Mouse (Mus musculus): ENCODE measurements around the gene Chrd. TPM values are rescaled to one million over a fixed set of nuclear protein-coding genes. Genes with fewer than 3 reads are reported as not detected.

The Chrd gene
- polyA plus RNA-seq, 1 experiment from 2014 or later: 9.1 TPM

DNA sequence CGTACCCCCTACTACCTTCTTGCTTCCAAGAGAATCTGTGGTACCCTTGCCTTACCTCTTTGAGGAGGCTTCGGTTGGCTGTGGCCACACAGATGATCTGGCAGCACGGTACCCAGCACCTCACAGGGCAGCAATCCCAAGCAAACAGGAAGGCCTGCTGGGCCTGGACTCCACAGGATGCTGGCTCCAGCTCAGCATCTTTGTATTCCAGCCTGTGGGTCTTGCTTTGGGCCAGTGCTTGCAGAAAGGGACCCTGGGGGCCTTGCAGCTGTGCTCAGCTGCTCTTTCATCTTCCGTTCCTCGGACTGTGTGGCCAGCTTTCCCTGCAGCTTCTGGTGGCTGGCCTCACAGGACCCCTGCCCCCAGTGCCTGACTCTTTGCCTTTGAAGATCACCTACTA lies 32.9 kb upstream of the Chrd start:
- no peak for DNase-seq (ENCODE audit: low spot score)
- no peak overlapping the region for H3K9ac ChIP-seq (ENCODE audit: low read depth, low read length)

DNA sequence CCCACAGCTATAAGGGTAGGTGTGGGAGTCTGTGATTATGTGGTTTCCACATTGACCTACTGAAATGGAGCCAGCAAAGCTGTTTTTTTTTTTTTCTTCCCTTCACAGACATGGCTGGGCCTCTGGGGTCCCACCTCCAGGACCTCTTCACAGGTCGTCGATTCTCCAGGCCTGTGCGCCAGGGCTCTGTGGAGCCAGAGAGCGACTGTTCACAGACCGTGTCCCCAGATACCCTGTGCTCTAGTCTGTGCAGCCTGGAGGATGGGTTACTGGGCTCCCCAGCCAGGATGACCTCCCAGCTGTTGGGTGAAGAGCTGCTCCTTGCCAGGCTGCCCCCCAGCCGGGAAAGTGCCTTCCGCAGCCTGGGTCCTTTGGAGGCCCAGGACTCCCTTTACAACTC lies 31.6 kb upstream of the Chrd start:
- WGBS: 44% methylated on average over 7 of the region's 7 CpGs
- Histone ChIP-seq H3K27me3 (replicated peaks; ENCODE audit: control insufficient read depth, insufficient read depth, low read length) (no peaks in the 10 kb centered on the region), H3K4me1 (ENCODE audit: control insufficient read depth, insufficient read depth, low read length) (peaks cover 17% of the 10 kb centered on the region), H3K9ac (ENCODE audit: low read depth, low read length) (peak overlapping the region; percentile 52; the same call in 1 of the 2 replicates), H3K4me2 (ENCODE audit: low read depth, low read length) (peak overlapping the region; percentile 28; the same call in 1 of the 2 replicates), H3K36me3 (ENCODE audit: control insufficient read depth, insufficient read depth, low read length) (peaks cover 41% of the 10 kb centered on the region), H3K4me3 (ENCODE audit: low read depth, low read length) (no peak overlapping the region), H3K27ac (replicated peaks; ENCODE audit: low read depth, low read length) (peak overlapping the region; percentile 72), H3K9me3 (ENCODE audit: control insufficient read depth, low read length) (no peaks in the 10 kb centered on the region)
- DNase-seq (ENCODE audit: low spot score): no peak
- ATAC-seq (ENCODE audit: low read depth): no peak

More for the DNA sequence above, 32.9 kb upstream of the Chrd start:
- no peak for ATAC-seq (ENCODE audit: low read depth)
- Histone ChIP-seq H3K4me2 (ENCODE audit: low read depth, low read length) (no peak overlapping the region), H3K9me3 (ENCODE audit: control insufficient read depth, low read length) (no peaks in the 10 kb centered on the region), H3K27me3 (replicated peaks; ENCODE audit: control insufficient read depth, insufficient read depth, low read length) (no peaks in the 10 kb centered on the region), H3K36me3 (ENCODE audit: control insufficient read depth, insufficient read depth, low read length) (peaks cover 28% of the 10 kb centered on the region), H3K4me3 (ENCODE audit: low read depth, low read length) (no peak overlapping the region), H3K27ac (replicated peaks; ENCODE audit: low read depth, low read length) (no peak overlapping the region), H3K4me1 (ENCODE audit: control insufficient read depth, insufficient read depth, low read length) (peaks cover 25% of the 10 kb centered on the region)
- 38% methylated on average over 5 of the region's 5 CpGs for WGBS

DNA sequence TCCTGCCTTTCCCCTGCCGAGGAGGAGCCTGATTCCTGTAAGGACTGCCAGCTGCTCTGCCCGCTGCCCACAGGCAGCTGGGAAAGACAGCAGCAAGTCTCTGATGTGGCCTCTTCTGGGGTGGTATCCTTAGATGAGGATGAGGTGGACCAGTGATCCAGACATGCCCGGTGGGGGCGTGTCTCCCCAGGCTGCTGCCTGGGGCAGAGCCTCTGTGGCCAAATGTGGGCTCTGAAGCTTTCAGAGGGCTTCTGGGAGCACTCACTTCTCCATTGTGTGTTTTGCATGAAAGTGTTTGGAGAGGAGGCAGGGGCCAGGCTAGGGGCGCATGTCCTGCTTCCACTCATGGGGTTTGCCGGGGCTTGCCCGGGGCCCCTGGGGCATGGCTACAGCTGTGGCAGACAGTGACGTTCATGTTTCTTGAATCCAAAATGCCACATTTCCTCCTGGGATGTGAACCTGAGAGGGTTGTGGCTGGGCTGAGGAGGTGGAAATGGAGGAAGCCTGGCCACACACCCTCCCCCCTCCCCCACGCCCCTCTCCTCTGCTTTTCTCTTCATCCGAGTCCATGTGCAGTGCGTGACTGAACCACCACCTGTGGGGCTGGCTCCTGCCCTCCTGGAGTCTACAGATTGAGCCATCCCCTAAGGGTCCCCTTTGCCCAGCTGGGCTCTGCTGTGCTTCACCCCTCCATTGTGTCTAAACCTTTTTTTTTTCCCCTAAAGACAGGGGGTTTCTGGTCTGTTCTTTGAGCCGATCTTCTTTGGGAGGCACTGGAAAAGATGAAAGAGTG lies 31.0 kb upstream of the Chrd start:
- Histone ChIP-seq H3K4me1 (ENCODE audit: control insufficient read depth, insufficient read depth, low read length) (peaks cover 15% of the 10 kb centered on the region), H3K36me3 (ENCODE audit: control insufficient read depth, insufficient read depth, low read length) (peaks cover 47% of the 10 kb centered on the region), H3K4me2 (ENCODE audit: low read depth, low read length) (peak overlapping the region; percentile 28), H3K27me3 (replicated peaks; ENCODE audit: control insufficient read depth, insufficient read depth, low read length) (no peaks in the 10 kb centered on the region), H3K27ac (replicated peaks; ENCODE audit: low read depth, low read length) (peak overlapping the region; percentile 72), H3K4me3 (ENCODE audit: low read depth, low read length) (no peak overlapping the region), H3K9me3 (ENCODE audit: control insufficient read depth, low read length) (no peaks in the 10 kb centered on the region), H3K9ac (ENCODE audit: low read depth, low read length) (peak overlapping the region; percentile 52)
- 9% methylated on average over 11 of the region's 12 CpGs for WGBS
- ATAC-seq (ENCODE audit: low read depth) (peak; percentile 26), DNase-seq (ENCODE audit: low spot score) (peak; percentile 61)

DNA sequence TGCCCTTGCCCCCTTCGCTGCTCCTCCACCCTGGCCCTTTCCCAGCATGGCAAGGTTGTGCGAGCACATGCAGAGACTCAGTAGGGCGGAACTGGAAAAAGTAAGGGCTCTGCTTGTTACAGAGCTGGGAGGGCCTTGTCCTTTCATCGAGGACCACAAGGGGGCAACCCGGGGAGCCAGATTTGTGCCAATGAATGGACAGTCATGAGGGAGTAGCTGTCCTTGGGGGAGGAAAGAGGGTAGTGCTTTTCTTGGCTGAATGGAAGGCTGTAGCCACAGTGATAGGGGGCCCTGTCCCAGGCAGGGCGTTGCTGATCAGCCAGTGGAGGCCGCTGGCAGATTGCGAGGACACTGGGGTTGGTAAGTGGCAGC lies 30.4 kb upstream of the Chrd start:
- peak overlapping the region; percentile 52 for H3K9ac ChIP-seq (ENCODE audit: low read depth, low read length)
- peak overlapping the region; percentile 72 for H3K27ac ChIP-seq (replicated peaks; ENCODE audit: low read depth, low read length)
- DNase-seq (ENCODE audit: low spot score): peak; percentile 77
- no peaks in the 10 kb centered on the region for H3K9me3 ChIP-seq (ENCODE audit: control insufficient read depth, low read length)
- no peak overlapping the region for H3K4me3 ChIP-seq (ENCODE audit: low read depth, low read length)
- WGBS: 6% methylated on average over 8 of the region's 8 CpGs
- peak overlapping the region; percentile 28 for H3K4me2 ChIP-seq (ENCODE audit: low read depth, low read length)
- no peaks in the 10 kb centered on the region for H3K27me3 ChIP-seq (replicated peaks; ENCODE audit: control insufficient read depth, insufficient read depth, low read length)
- peaks cover 51% of the 10 kb centered on the region for H3K36me3 ChIP-seq (ENCODE audit: control insufficient read depth, insufficient read depth, low read length)
- H3K4me1 ChIP-seq (ENCODE audit: control insufficient read depth, insufficient read depth, low read length): peaks cover 15% of the 10 kb centered on the region
- ATAC-seq (ENCODE audit: low read depth): peak; percentile 66

DNA sequence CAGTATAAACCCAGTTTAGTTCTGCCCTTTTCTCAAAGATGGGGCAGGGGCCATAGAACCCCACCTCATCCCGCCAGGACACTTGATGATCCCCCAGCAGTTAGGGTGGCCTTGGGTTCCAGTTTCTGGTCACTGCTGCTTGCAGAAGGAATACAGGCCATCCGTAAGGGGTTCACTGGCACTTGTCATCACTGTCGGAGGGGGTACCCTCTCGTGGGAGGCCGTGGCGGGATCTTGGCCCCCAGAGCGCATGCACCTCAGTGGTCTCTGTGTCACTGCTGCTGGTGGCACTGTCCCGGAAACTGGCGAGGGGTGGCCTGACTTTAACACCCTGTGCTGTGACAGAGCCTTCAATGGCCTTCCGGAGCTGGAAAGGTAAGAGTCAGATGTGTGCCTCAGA lies 29.9 kb upstream of the Chrd start:
- Histone ChIP-seq H3K4me1 (ENCODE audit: control insufficient read depth, insufficient read depth, low read length) (peaks cover 15% of the 10 kb centered on the region), H3K9me3 (ENCODE audit: control insufficient read depth, low read length) (no peaks in the 10 kb centered on the region), H3K36me3 (ENCODE audit: control insufficient read depth, insufficient read depth, low read length) (peaks cover 56% of the 10 kb centered on the region), H3K27me3 (replicated peaks; ENCODE audit: control insufficient read depth, insufficient read depth, low read length) (no peaks in the 10 kb centered on the region), H3K9ac (ENCODE audit: low read depth, low read length) (no peak overlapping the region), H3K4me3 (ENCODE audit: low read depth, low read length) (no peak overlapping the region), H3K4me2 (ENCODE audit: low read depth, low read length) (no peak overlapping the region), H3K27ac (replicated peaks; ENCODE audit: low read depth, low read length) (0 out of 2 replicates have a peak overlapping the region, but pooled peaks have one; percentile 72)
- DNase-seq (ENCODE audit: low spot score): no peak
- no peak for ATAC-seq (ENCODE audit: low read depth)
- 93% methylated on average over 10 of the region's 10 CpGs for WGBS

DNA sequence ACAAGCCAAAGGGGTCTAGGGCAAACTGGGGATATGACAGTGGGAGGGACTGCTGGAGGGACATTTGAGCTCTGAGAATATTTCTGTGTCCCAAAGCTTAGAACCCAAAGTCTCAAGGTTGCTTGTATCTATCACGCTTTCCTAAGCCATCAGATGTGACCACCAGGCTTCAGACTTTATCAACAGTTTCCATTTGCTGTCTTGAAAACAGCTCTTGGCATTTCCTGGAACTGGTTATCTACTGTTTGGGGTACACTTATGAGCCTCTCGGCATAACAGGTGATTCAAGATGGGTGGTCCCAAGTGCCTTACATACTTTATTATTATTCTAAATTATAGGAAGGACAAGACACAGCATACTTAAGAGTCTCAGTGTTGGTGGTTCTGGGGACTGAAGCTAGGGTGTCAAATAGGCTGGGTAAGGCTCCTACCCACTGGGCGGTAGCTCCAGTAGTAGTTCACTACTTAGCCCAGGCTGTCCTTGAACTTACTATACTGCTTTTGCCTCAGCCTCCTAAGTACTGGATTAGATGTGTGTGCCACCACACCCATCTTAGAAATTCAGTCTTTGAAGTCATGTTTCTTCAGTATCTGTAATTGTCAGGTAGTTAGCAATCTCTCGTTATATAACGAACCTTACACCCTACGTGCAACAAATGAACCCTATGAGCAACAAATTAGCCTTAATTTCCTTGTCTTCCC lies 29.1 kb upstream of the Chrd start:
- no peak overlapping the region for H3K4me3 ChIP-seq (ENCODE audit: low read depth, low read length)
- no peak overlapping the region for H3K4me2 ChIP-seq (ENCODE audit: low read depth, low read length)
- no peak overlapping the region for H3K27ac ChIP-seq (replicated peaks; ENCODE audit: low read depth, low read length)
- no peak overlapping the region for H3K9ac ChIP-seq (ENCODE audit: low read depth, low read length)
- H3K4me1 ChIP-seq (ENCODE audit: control insufficient read depth, insufficient read depth, low read length): peaks cover 15% of the 10 kb centered on the region
- H3K9me3 ChIP-seq (ENCODE audit: control insufficient read depth, low read length): no peaks in the 10 kb centered on the region
- WGBS: 93% methylated on average over 6 of the region's 6 CpGs
- peaks cover 61% of the 10 kb centered on the region for H3K36me3 ChIP-seq (ENCODE audit: control insufficient read depth, insufficient read depth, low read length)
- no peak for ATAC-seq (ENCODE audit: low read depth)
- no peak for DNase-seq (ENCODE audit: low spot score)
- H3K27me3 ChIP-seq (replicated peaks; ENCODE audit: control insufficient read depth, insufficient read depth, low read length): no peaks in the 10 kb centered on the region

DNA sequence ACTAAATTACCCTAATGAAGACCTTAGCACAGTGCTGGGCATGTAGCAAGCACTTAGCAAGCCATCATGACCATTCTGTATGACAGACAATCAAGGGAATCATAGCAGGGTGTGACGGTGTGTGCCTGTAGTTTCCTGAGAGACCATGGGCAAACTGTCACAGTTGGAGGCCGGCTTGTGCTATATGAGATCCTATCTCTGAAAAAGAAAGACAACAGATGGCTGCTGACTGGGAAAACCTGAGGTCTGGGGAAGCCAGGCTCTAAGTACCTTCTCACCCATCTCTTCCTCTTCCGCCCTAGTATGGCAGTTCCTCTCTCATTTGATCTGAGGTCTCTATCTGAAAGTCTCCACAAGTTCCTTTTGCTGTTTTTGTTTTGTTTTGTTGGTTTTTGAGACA lies 27.1 kb upstream of the Chrd start:
- peaks cover 64% of the 10 kb centered on the region for H3K36me3 ChIP-seq (ENCODE audit: control insufficient read depth, insufficient read depth, low read length)
- ATAC-seq (ENCODE audit: low read depth): no peak

DNA sequence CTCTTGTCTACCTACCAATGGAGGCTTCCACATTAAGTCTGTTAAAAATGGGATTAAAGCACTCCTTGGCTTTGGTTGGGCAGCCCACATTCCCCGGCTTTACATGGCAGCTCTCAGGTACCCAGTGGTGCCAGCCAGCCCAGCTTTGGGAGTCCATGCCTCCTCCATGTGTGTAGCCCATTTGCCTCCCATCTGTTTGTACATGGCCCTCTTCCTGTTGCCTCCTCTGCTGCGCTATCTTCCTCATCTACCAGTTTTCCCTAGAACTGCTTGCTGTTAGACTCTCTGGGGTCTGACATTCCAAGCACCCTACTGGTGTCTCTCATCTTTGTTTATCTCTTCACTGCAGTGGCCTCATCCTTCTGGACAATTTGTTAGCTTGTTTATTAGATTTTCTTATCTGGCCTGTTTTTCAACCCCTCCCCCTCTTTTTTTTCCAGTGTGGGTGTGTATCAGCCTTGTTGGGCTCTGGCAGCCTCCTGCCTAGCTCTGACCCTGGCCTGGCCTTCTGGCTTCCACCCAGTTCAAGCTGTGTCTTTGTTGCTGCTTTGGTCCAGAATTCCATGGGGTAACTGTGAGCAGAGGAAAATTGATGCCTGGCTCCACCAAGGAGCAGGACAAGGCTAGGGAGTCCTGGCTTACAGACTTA lies 26.4 kb upstream of the Chrd start:
- 93% methylated on average over 2 of the region's 2 CpGs for WGBS
- no peak for ATAC-seq (ENCODE audit: low read depth)
- no peak overlapping the region for H3K4me2 ChIP-seq (ENCODE audit: low read depth, low read length)
- H3K4me3 ChIP-seq (ENCODE audit: low read depth, low read length): no peak overlapping the region
- H3K9ac ChIP-seq (ENCODE audit: low read depth, low read length): no peak overlapping the region
- no peak for DNase-seq (ENCODE audit: low spot score)
- no peaks in the 10 kb centered on the region for H3K9me3 ChIP-seq (ENCODE audit: control insufficient read depth, low read length)
- peaks cover 71% of the 10 kb centered on the region for H3K36me3 ChIP-seq (ENCODE audit: control insufficient read depth, insufficient read depth, low read length)
- H3K27me3 ChIP-seq (replicated peaks; ENCODE audit: control insufficient read depth, insufficient read depth, low read length): no peaks in the 10 kb centered on the region
- H3K4me1 ChIP-seq (ENCODE audit: control insufficient read depth, insufficient read depth, low read length): peaks cover 12% of the 10 kb centered on the region
- no peak overlapping the region for H3K27ac ChIP-seq (replicated peaks; ENCODE audit: low read depth, low read length)

More for the DNA sequence above, 27.1 kb upstream of the Chrd start:
- Histone ChIP-seq H3K9me3 (ENCODE audit: control insufficient read depth, low read length) (no peaks in the 10 kb centered on the region), H3K4me1 (ENCODE audit: control insufficient read depth, insufficient read depth, low read length) (peaks cover 15% of the 10 kb centered on the region), H3K27ac (replicated peaks; ENCODE audit: low read depth, low read length) (no peak overlapping the region), H3K9ac (ENCODE audit: low read depth, low read length) (no peak overlapping the region), H3K4me2 (ENCODE audit: low read depth, low read length) (no peak overlapping the region), H3K4me3 (ENCODE audit: low read depth, low read length) (no peak overlapping the region), H3K27me3 (replicated peaks; ENCODE audit: control insufficient read depth, insufficient read depth, low read length) (no peaks in the 10 kb centered on the region)
- 83% methylated on average over 3 of the region's 3 CpGs for WGBS
- DNase-seq (ENCODE audit: low spot score): no peak
